Mouse (Mus musculus): ENCODE data around the gene Lmln.

DNA sequence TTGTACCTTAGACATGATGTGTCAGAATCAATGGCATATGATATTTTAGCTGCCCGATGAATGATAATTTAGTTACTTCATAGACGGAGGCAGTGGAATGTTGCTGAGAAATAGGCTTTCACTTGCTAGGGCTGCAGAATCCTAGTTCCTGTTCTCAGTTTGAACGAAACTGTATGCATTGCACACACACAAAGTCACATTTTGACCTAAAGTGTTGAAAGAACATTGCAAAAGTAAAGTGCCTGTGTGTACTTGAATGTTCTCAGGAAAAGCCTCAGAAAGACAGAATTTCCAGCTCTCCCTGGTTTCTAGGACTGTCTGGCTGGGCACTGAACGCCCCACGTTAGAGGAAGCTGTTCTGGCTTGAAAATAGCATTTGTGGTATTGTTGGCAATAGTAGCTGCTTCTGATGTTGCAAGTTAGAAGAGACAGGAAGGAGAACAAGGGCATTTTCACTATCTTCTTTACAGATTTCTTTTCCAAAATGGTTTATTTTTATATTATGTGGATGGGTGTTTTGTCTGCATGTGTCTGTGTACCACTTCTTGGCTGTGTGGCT is 14.8 kb downstream of the Lmln start:
- no peak for TF ChIP-seq USF1 (IDR thresholded peaks at IDR 0.05; ENCODE audit: low read depth)
- TF ChIP-seq CEBPB (IDR thresholded peaks at IDR 0.05; ENCODE audit: insufficient read depth, poor library complexity, severe bottlenecking) = no peak
- TF ChIP-seq E2F4 (IDR thresholded peaks at IDR 0.05; ENCODE audit: insufficient read depth) = no peak
- TF ChIP-seq MYOG (IDR thresholded peaks at IDR 0.05; ENCODE audit: control insufficient read depth in 1 of 3, insufficient read depth in 1 of 3, insufficient read length in 2 of 3, low read depth in 2 of 3) = no peak

Measured in myocyte (in vitro differentiated cells).